Mouse (Mus musculus) c-Kit-negative CD71-positive TER-119-positive erythroid progenitor cells, embryonic 14.5 days (primary cell): ENCODE data around the gene T2.
"Not testable (repeated sequence)": the region's sequence is repeated elsewhere in the genome, so short reads cannot be mapped to it uniquely, and the experiment has no call there.

Experiments
- DNase-seq: peaks from one replicate; pipeline ENCODE4 v3.0.0-alpha.2; 2013; ENCODE audit warnings: low read depth, low spot score

T2 gene

GRCm38 (mm10) chr17:8355692-8356091, at the start of gene T2:
Gene T2 (plus strand): TSS chr17:8355992.
- no peak for DNase-seq

DNA sequence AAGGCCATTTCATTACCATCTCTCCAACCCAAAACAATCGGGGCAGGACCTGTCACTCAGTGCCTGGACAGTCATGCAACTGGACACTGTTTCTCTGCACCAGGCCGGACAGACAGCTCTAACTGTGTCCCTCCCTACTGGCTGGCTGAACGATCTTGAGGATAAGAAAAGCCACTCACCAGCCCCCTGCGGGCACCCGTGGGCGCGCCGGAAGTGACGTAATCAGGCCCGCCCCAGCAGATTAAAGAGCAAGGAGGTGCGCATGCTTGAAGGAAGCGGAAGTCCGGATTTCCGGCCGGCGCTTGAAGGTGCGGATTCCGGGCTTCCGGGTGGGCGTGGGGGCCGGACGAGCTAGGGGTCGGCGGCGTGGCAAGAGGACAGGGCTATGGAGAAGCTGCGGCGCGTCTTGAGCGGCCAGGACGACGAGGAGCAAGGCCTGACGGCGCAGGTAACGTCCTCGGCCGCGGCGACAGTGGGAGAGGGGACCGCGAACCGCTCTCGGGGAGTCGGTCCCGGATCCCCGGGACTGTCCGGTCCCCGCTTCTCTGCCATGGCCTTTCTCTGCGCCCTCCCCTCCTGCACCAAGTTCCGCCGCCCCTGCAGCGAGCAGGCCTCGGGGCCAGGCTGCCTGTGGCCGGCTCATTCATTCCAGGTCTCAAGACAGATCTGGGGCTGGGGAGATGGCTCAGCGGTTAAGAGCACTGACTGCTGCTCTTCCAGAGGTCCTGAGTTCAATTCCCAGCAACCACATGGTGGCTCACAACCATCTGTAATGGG, 44.8 kb upstream of the T2 start, which contains the start of gene Sft2d1:
Gene Sft2d1, plus strand, starts transcription at position 265 of the 777 bp plus-strand sequence.
- DNase-seq = peak; percentile 81

DNA sequence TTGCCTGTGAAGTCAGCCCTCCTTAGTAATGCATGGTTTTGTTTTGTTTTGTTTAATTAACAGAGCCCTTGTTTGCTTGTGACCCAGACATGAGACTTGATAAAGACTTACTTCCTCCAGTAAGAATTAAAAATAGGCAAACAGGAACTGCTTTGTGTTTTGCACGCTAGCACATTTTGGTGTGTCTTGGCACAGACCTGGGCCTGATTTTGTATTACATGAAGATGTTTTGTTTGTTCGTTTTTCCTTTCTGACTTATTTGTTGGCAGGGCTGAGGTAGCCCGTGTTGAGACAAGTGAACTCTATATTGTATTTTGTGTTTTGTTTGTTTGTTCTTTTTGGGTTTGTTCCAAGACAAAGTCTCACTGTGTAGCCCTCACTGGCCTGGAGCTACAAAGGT, 44.0 kb upstream of the T2 start:
- DNase-seq = no peak

DNA sequence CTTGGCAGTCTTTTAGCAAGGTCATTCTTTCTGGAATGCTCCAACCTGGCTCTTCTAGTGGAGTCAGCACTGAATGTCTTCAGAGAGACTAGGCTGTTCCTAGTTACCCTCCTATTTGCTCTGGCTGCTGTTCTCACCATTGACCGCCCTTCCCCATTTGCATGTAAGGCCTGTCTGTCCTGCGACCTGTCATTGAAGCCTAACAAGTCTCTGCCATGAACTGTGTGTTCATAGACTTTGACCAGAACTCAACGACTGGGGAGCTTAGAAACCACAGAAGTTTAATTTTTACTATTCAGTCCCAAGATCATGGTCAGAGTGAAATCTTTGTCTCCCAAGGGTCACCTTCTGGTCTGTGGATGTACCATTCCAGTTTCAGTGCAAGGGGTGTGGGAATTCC, 41.8 kb upstream of the T2 start:
- no peak for DNase-seq

DNA sequence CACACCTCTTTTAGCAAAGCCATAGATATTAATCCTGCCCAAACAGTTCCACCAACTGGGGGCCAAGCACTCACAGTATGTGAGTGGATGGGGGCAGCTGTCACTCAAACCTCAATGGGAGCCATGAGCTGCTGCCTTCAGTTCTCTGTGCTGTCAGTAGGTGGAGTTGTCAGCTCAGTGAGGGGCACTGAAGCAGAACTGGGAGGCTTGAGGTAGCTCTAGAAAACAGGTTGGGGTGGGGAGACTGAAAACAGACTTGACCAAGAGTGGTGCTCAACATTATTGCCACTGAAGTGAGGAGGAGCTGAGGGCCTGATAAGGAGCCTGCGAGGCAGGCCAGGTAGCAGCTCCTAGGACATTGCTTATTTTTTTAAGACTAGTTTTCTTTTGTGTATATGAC, 39.5 kb upstream of the T2 start:
- no peak for DNase-seq

DNA sequence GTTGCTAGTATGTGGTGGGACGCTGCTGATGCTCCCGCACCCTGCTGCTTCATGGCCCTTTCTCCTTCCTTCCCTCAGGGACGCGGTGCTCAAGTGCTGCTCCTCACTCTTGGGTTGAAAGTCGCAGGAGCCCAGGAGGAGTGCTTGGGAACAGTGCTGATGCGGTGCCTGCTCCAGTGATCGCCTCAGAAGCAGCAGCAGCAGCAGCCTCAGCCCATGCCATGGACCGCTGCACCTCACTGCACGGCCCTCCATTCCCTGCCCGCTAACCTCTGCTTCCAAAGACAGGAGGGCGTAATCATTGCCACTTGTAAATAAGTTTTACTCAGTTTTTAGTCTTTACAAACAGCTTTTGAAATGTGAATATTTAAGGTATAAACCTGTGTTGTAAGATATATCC, 28.9 kb upstream of the T2 start:
- not testable (repeated sequence) for DNase-seq

DNA sequence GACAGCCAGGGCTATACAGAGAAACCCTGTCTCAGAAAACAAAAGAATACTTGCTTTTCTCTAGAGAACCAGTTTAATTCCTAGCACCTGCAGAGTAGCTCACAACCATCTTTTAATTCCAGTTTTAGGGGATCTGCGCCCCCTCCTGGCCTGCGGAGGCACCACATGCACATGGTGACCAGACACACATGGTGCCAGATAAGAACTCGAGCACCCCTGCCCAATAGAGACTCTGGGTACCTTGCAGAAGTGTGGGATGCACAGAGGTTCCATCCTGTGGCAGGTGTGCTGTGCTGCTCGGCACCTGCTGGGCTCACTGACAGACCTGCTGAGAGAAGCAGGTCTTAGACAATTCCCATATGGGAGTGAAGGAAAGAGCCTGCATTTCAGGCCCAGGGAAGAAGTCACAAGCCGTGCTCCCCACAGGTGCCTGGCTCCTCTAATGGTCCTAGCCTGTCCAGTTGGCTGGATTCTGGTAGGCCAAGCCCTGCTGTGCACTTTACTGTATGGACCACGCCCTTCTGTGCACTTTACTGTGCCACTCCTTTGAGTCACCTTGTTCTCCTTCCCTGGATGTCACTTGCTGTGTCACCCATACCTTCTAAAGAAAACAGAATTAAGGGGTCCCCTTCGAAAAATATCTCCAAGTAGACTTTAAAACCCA, 27.1 kb upstream of the T2 start:
- no peak for DNase-seq

DNA sequence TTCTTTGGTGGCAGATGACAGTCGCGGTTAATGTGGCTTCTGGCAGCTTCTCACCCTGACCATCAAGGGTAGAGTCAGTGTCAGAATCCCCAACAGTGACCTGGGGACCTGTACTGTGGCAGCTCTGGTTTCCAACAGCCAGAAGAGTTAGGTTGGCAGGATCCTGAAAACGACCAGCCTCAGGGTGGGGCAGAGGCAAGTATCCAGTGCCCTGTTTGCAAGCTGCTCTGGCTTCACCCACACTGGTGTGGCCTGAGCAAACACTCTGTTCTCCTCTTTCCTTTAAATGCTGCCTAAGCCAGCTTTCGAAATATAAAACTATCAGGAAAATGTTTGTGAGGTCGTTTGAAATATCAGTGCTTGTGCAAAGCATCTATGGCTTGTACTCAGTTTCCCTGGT, 25.2 kb upstream of the T2 start:
- no peak for DNase-seq

DNA sequence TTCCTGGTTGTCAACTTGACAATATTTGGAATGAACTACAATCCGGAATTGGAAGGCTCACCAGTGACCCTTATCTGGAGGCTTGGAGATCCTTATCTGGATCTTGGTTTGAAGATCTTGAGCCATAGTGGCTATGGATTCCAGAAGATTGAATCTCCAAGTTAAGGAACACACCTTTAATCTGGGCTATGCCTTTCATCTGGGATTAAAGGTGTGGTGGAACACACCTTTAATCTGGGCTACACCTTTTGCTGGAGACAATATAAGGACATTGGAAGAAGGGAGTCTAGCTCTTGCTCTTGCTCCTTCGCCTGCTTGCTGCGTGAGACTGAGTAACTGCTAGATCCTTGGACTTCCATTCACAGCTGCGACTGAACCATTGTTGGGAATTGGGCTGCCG, 18.6 kb upstream of the T2 start, which contains the start of gene Prr18:
Gene Prr18, plus strand, starts transcription at position 301 of the 400 bp plus-strand sequence.
- DNase-seq = not testable (repeated sequence)

GRCm38 (mm10) chr17:8339666-8340374, 16.0 kb upstream of the T2 start:
- no peak for DNase-seq

DNA sequence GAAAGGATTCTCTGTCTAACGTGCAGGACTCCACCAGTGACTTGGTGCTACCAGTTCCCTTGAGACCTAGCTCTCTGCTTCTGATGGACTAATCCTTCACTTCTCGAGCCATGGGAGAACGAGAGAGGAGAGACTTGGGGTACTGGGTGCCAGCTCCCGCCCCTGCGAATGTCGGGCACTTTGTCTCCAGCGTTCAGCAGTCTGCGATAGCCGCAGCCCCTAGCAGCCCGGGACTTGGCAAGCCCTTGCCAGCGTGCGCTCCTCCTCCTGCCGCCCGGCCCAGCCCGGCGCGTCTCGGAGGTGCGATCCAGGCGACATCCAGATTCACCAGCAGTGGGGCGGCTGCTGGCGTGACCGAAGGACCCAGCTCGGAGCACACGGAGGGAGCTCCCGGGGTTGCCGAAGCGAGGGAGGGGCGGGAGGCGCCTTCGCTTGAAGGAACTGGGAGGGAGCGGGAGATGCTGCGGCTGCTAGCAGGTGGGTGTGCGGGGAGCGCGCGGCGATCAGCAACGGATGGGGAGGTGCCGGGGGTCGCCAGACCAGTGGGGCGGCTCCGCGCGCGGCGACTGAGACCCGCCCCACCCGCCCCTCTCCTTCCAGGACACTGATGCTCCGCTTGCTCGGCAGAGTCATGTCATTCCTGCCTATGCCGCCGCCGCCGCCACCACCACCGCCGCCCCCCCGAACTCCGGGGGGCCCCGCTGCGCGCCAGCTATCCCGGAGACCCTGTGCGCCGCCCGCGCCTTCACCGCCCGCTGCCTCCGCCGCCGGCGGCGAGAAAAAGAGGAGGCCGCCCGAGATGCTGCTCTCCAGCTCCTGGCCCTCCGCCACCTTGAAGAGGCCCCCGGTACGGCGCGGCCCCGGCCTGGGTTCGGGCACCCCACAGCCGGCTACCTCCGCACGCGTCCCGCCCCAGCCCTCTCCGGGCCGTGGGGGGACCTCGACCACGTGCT, 15.1 kb upstream of the T2 start:
- DNase-seq = no peak

DNA sequence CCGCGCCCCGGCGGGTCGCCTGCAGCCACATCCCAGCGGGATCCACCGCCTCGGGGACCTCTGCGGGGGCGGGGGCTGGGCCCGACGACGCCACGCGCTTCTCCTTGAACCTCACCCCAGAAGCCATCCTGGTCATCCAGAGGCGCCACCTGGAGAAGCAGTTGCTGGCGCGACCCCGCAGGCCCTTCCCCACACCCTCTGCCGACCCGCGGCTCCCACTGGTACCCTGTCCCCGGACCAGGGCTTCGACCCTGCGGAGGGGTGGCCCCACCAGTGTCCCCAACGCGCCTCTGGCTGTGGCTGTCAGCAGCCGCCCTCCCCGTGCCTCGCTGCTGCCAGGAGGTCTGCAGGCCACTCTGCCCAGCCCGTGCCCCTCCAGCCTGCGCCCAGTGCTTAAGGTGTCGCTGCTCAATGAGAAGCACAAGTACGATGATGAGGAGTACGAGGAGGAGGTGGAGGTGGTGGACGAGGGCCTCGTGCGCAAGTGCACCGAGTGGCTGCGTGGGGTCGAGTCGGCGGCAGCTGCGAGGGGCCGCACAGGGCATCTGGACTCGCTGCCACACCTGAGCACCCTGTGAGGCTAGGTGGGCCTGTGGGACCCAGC, 14.3 kb upstream of the T2 start:
- no peak for DNase-seq

- no peak for DNase-seq
These were observed 13.1 kb upstream of the T2 start for GRCm38 (mm10) chr17:8342706-8343105.

- no peak for DNase-seq
These were observed 12.4 kb upstream of the T2 start for GRCm38 (mm10) chr17:8343416-8343815.

DNA sequence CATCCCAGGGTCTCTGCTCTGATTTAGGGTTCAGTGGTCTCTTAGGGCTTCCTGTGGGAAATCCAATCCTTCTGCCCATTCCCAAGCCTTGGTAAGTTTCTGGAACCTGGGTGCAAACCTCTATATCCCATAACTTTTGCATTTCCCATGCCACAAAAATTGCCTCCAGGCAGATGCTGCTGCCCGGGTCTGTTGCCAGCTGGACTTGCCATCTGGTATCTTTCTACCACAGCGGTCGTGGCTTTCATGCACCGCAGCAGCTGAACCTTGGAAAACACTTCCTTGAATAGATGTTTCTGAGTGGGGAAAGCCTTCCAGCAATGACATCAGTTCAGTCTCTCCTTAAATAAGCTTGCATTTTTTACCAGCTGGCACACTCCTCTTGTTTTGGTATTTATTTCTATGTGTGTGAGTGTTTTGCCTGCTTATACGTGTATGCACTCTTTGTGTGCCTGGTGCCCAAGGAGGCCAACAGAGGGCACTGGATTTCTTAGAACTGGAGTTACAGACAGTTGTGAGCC, 8.0 kb upstream of the T2 start:
- no peak for DNase-seq

DNA sequence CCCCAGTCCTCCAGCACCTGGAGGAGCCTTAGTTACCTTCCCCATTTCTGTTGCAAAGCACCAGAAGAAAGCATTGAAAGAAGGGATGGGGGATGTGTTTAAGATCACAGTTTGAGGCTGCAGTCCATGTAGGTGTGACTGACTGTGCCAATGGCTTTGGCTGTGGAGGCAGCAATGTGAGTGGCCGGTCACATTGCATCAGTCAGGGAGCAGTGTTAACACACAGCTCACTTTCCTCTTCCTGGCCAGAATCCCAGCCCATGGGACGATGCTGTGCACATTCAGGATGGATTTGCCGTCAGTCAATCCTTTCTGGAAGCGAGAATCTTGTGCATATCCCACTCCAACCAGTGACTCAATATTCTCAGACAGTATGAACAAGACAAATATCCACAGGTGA, 6.9 kb upstream of the T2 start:
- no peak for DNase-seq

- no peak for DNase-seq
These were observed 4.7 kb upstream of the T2 start for GRCm38 (mm10) chr17:8351088-8351487.

DNA sequence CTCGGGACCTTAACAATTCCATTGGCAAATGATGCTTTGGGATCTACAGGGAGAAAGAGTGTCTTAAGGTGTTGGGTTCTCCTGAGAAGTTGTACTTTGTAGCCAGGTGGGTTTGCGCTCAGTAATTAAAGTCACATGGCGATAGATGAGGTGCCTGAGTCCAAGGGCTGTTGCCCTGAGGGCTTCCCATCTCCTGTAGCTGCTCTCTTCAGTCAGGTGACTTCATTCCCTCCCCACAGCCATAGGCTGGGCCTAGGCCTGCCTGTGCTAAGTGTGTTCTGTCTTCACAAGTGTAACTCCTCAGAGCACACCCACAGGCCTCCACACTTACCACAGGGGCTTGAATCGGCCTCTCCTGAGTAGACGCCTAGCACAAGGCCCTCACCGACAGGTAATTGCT, 1.7 kb downstream of the T2 start:
- DNase-seq = no peak

DNA sequence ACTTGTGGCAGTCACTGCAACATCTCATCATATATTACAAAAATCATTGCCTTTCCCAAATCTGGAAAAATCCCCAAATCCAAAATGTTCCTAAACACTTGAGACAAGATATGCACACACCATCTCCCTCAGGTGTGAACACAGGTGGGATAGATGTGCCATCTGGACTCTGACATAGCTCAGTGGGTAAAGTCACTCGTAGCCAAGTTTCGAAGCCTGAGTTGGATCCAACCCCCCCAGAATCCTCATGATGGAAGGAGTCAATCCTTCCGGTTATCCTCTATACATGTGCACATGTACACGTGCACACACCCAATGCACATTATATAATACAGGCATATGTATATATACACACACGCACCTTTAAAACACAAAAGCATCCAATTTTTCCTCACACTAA, 5.1 kb downstream of the T2 start:
- no peak for DNase-seq

GRCm38 (mm10) chr17:8361281-8362103, 5.7 kb downstream of the T2 start:
- DNase-seq = no peak
